Mouse (Mus musculus): ENCODE results near the gene Vdac1.

GRCm38 (mm10) chr11:52419246-52419645, 58.6 kb downstream of the Vdac1 start:
- TF ChIP-seq POLR2A (IDR thresholded peaks at IDR 0.05; ENCODE audit: low read depth, low read length) = no peak
- TF ChIP-seq CTCF (IDR thresholded peaks at IDR 0.05; ENCODE audit: extremely low read depth, insufficient read length, insufficient replicate concordance, low read depth, low read length) = no peak
